Mouse (Mus musculus) lung, adult 2 months (tissue): ENCODE data around the gene Pnp.

Experiments used
- CTCF ChIP-seq: fragments of 200-500 bp; IDR thresholded peaks from 2 replicates; pipeline ENCODE4 v1.5.1; 2011; ENCODE audit warnings: mild to moderate bottlenecking, low read length, control low read depth; ENCODE audit not compliant: insufficient read depth
- POLR2A ChIP-seq: fragments of 200-500 bp; IDR thresholded peaks from 2 replicates; pipeline ENCODE4 v1.6.1; 2011; ENCODE audit warnings: low read depth, mild to moderate bottlenecking, control low read depth, low read length, borderline replicate concordance; ENCODE audit errors: extremely low read depth

DNA sequence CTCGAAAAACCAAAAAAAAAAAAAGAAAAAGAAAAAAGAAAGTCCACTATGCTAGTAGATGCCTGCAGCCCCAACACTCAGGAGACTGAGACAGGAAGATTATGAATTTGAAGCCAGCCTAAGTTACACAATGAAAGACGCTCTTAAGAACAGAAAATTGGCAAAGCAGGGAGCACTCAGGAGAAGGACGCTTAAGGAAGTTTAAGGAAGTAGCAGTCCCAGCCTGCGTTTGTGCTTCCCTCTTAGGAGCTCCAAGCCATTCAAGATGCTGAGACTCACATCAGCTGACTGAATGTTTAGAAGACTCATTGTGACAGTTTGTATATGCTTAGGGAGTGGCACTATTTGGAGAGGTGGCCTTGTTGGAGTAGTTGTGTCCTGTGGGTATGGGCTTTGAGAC is 22.8 kb upstream of the Pnp start:
- no peak for TF ChIP-seq POLR2A
- no peak for TF ChIP-seq CTCF
